Mouse (Mus musculus): ENCODE results near the gene Mgll.

GRCm38 (mm10) chr6:88770981-88771380 lies 46.8 kb downstream of the Mgll start:
- no peak for TF ChIP-seq POLR2A (IDR thresholded peaks at IDR 0.05; ENCODE audit: borderline replicate concordance, control insufficient read depth, low read depth, low read length)
- no peak for TF ChIP-seq CTCF (IDR thresholded peaks at IDR 0.05; ENCODE audit: control insufficient read depth, insufficient read depth, low read length)
